Mouse (Mus musculus) cerebellum, postnatal 36 days (tissue): ENCODE measurements around the gene Elf1.
"Not testable (repeated sequence)": the region's sequence is repeated elsewhere in the genome, so short reads cannot be mapped to it uniquely, and the experiment has no call there.

Experiments used
- DNase-seq, 2 experiments: peaks; one replicate each; pipeline ENCODE4 v3.0.0; 2021 to 2022; ENCODE audit warnings: mixed read lengths in 2 of 2

Gene Elf1

GRCm38 (mm10) chr14:79480624-79481338, at the start of gene Elf1:
Gene Elf1 (plus strand): TSS chr14:79481194.
- DNase-seq, result peak; percentile 98

- DNase-seq, result no peak
These were observed 46.9 kb upstream of the Elf1 start for GRCm38 (mm10) chr14:79434068-79434467.

GRCm38 (mm10) chr14:79440655-79441054, 40.3 kb upstream of the Elf1 start:
- no peak for DNase-seq

GRCm38 (mm10) chr14:79441441-79441840, 39.6 kb upstream of the Elf1 start:
- no peak for DNase-seq

- DNase-seq, result no peak
These were observed 36.4 kb upstream of the Elf1 start for GRCm38 (mm10) chr14:79444601-79445000.

- no peak for DNase-seq
These were observed 35.9 kb upstream of the Elf1 start for GRCm38 (mm10) chr14:79445055-79445620.

GRCm38 (mm10) chr14:79451681-79452590, 29.1 kb upstream of the Elf1 start, which contains the start of gene Kbtbd6:
Gene Kbtbd6 (plus strand): TSS chr14:79451835.
- peak; percentile 71 to 79 for DNase-seq

- not testable (repeated sequence) for DNase-seq
These were observed 28.4 kb upstream of the Elf1 start for GRCm38 (mm10) chr14:79452591-79452934.

GRCm38 (mm10) chr14:79460401-79460800, 20.6 kb upstream of the Elf1 start:
- DNase-seq, result no peak

- no peak for DNase-seq
These were observed 20.0 kb upstream of the Elf1 start for GRCm38 (mm10) chr14:79460988-79461387.

GRCm38 (mm10) chr14:79465623-79466022, 15.4 kb upstream of the Elf1 start:
- no peak for DNase-seq

- peak; percentile 49 to 53 for DNase-seq
These were observed 13.4 kb upstream of the Elf1 start for GRCm38 (mm10) chr14:79467621-79468020.

- no peak for DNase-seq
These were observed 7.6 kb upstream of the Elf1 start for GRCm38 (mm10) chr14:79473384-79473783.

GRCm38 (mm10) chr14:79481339-79482151, 551 bp downstream of the Elf1 start, which contains the start of gene Wbp4:
Gene Wbp4 (minus strand): TSS chr14:79481520.
- peak; percentile 96 to 99 for DNase-seq

GRCm38 (mm10) chr14:79482251-79482661, 1.3 kb downstream of the Elf1 start:
- peak in 1 of 2 experiments; percentile 43 for DNase-seq

- peak in 1 of 2 experiments; percentile 28 for DNase-seq
These were observed 1.9 kb downstream of the Elf1 start for GRCm38 (mm10) chr14:79482747-79483355.

GRCm38 (mm10) chr14:79483611-79484120, 2.7 kb downstream of the Elf1 start:
- no peak for DNase-seq

- DNase-seq, result peak in 1 of 2 experiments; percentile 22
These were observed 5.6 kb downstream of the Elf1 start for GRCm38 (mm10) chr14:79486617-79486992.

- DNase-seq, result peak; percentile 67 to 75
These were observed 6.2 kb downstream of the Elf1 start for GRCm38 (mm10) chr14:79486993-79487731.

- DNase-seq, result no peak
These were observed 7.5 kb downstream of the Elf1 start for GRCm38 (mm10) chr14:79488531-79488930.

GRCm38 (mm10) chr14:79489150-79489549, 8.2 kb downstream of the Elf1 start:
- no peak for DNase-seq
